Mouse (Mus musculus): ENCODE results near the gene B430305J03Rik. TPM values are rescaled to one million over a fixed set of nuclear protein-coding genes. Genes with fewer than 3 reads are reported as not detected.

Gene B430305J03Rik
- total RNA-seq, 1 experiment: 3.2 TPM

DNA sequence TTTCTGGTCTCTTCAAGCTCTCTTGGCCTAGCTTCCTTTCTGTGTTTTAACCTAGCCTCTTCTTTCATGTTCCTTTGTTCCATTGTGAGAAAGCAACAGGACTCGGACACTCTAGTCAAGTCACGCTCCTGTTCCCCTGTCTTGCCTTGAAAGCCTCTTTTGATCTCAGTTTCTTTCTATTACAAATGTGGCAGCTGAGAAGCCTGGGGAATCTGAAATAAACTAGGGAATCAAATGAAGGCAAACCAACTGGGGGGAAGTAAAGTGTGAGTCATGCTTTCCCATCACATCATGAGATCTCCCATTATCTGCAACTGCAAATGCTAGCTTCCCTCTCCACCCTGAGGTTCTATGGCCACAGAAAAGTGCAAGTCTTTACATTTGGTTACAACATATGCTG is 31.0 kb upstream of the B430305J03Rik start:
- H3K4me1 ChIP-seq (ENCODE audit: control insufficient read depth in 2 of 2, insufficient read depth in 2 of 2, low read length in 2 of 2, poor library complexity in 1 of 2): peaks cover 1 to 5% of the 10 kb centered on the region in 2 experiments; a peak in 2 of 4 replicates
- H3K4me3 ChIP-seq (ENCODE audit: insufficient read depth in 1 of 2, low read depth in 1 of 2, low read length in 2 of 2, poor library complexity in 1 of 2, severe bottlenecking in 1 of 2): no peak overlapping the region
- in situ Hi-C loops (cut with MboI; ENCODE audit: low sequenced_read_pairs in 2 of 2, unreplicated experiment in 2 of 2): no loop called here
- DNase-seq (ENCODE audit: low read depth, low spot score): no peak
- H3K36me3 ChIP-seq (ENCODE audit: control insufficient read depth, insufficient read depth, low read length, poor library complexity, severe bottlenecking): no peaks in the 10 kb centered on the region
- no peaks in the 10 kb centered on the region for H3K9me3 ChIP-seq (ENCODE audit: control insufficient read depth, insufficient read depth, low read depth, low read length)
- no peak overlapping the region for H3K9ac ChIP-seq (ENCODE audit: insufficient read depth, low read depth, low read length, poor library complexity, severe bottlenecking)
- no peak overlapping the region for H3K27ac ChIP-seq (ENCODE audit: insufficient read depth, low read depth, low read length, poor library complexity, severe bottlenecking)
- TF ChIP-seq ZNF384 (IDR thresholded peaks at IDR 0.05; ENCODE audit: low read depth, low read length) (no peak), ZC3H11A (IDR thresholded peaks at IDR 0.05; ENCODE audit: borderline replicate concordance, low read depth, low read length) (no peak), HCFC1 (IDR thresholded peaks at IDR 0.05; ENCODE audit: borderline replicate concordance, insufficient read depth, low read length) (no peak)

DNA sequence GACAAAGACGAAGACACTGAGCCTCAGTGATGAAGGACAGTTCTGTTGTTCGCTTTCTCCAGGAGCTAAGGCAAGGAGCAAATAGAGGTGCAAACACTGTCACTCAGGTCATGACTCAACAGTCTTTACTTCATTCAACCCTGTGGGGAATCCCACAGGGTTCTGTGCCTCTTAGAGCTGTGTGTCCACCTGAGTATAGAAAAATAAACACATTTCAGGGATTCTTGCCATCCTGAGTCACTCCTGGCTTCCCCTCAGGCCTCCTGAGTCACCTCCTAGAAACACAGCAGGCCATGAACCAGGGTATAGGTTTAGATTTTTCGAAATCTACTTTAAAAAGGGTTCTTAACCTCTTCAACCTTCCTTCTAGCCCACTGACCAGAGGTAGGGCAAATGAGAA is 29.6 kb upstream of the B430305J03Rik start:
- no peak overlapping the region for H3K27ac ChIP-seq (ENCODE audit: insufficient read depth, low read depth, low read length, poor library complexity, severe bottlenecking)
- DNase-seq (ENCODE audit: low read depth, low spot score): no peak
- peaks cover 1 to 5% of the 10 kb centered on the region in 2 experiments; a peak in 2 of 4 replicates for H3K4me1 ChIP-seq (ENCODE audit: control insufficient read depth in 2 of 2, insufficient read depth in 2 of 2, low read length in 2 of 2, poor library complexity in 1 of 2)
- H3K36me3 ChIP-seq (ENCODE audit: control insufficient read depth, insufficient read depth, low read length, poor library complexity, severe bottlenecking): no peaks in the 10 kb centered on the region
- no peak overlapping the region for H3K9ac ChIP-seq (ENCODE audit: insufficient read depth, low read depth, low read length, poor library complexity, severe bottlenecking)
- TF ChIP-seq ZNF384 (IDR thresholded peaks at IDR 0.05; ENCODE audit: low read depth, low read length) (no peak), HCFC1 (IDR thresholded peaks at IDR 0.05; ENCODE audit: borderline replicate concordance, insufficient read depth, low read length) (no peak), MAFK (IDR thresholded peaks at IDR 0.05; ENCODE audit: insufficient read depth, low read depth, low read length) (no peak), ZC3H11A (IDR thresholded peaks at IDR 0.05; ENCODE audit: borderline replicate concordance, low read depth, low read length) (no peak), CHD2 (IDR thresholded peaks at IDR 0.05; ENCODE audit: low read depth, low read length) (no peak)
- H3K9me3 ChIP-seq (ENCODE audit: control insufficient read depth, insufficient read depth, low read depth, low read length): no peaks in the 10 kb centered on the region
- H3K4me3 ChIP-seq (ENCODE audit: insufficient read depth in 1 of 2, low read depth in 1 of 2, low read length in 2 of 2, poor library complexity in 1 of 2, severe bottlenecking in 1 of 2): no peak overlapping the region
- in situ Hi-C loops (cut with MboI; ENCODE audit: low sequenced_read_pairs in 2 of 2, unreplicated experiment in 2 of 2): no loop called here

DNA sequence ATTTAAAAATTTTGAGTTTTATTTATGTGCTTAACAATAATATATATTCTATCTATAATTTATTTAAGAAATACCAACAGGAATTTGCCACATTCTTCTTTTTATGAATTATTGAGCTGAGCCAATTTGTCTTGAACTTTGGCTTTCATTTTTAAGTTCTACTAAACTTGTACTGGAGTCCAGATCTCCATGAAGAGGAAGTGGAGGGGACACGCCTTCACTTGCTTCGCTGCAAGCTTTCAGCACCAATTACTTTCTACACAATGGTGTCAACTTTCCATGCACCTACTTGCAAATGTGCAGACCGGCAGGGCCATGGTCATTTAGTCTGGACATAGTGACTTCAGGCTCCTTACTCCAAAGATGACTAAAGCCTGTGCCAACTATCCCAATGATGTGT is 27.8 kb upstream of the B430305J03Rik start:
- Histone ChIP-seq H3K9ac (ENCODE audit: insufficient read depth, low read depth, low read length, poor library complexity, severe bottlenecking) (no peak overlapping the region), H3K27ac (ENCODE audit: insufficient read depth, low read depth, low read length, poor library complexity, severe bottlenecking) (no peak overlapping the region), H3K4me1 (ENCODE audit: control insufficient read depth in 2 of 2, insufficient read depth in 2 of 2, low read length in 2 of 2, poor library complexity in 1 of 2) (peaks cover 1 to 5% of the 10 kb centered on the region in 2 experiments; a peak in 2 of 4 replicates), H3K9me3 (ENCODE audit: control insufficient read depth, insufficient read depth, low read depth, low read length) (no peaks in the 10 kb centered on the region), H3K4me3 (ENCODE audit: insufficient read depth in 1 of 2, low read depth in 1 of 2, low read length in 2 of 2, poor library complexity in 1 of 2, severe bottlenecking in 1 of 2) (no peak overlapping the region), H3K36me3 (ENCODE audit: control insufficient read depth, insufficient read depth, low read length, poor library complexity, severe bottlenecking) (no peaks in the 10 kb centered on the region)
- in situ Hi-C loops (cut with MboI; ENCODE audit: low sequenced_read_pairs in 2 of 2, unreplicated experiment in 2 of 2): no loop called here
- TF ChIP-seq MAFK (IDR thresholded peaks at IDR 0.05; ENCODE audit: insufficient read depth, low read depth, low read length): no peak
- DNase-seq (ENCODE audit: low read depth, low spot score): no peak

DNA sequence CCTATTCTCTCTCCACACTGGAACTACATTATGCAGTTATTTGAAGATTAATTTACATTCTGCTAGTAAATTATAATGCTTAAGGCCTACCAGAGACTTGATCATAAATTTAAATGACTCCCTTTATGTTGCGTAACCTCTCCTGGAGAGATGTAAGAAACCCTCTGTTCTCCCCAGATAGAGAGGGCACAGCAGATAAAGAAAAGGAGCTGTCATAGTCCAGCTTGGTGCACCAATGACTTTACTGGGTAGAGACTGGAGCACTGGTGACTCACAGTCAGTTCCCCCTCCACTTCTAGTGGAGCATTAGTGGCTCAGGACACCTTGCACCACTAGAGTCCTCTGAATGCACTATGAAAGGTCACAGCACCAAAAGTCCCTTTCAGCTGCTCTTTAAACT is 27.1 kb upstream of the B430305J03Rik start:
- peaks cover 1 to 5% of the 10 kb centered on the region in 2 experiments; a peak in 2 of 4 replicates for H3K4me1 ChIP-seq (ENCODE audit: control insufficient read depth in 2 of 2, insufficient read depth in 2 of 2, low read length in 2 of 2, poor library complexity in 1 of 2)
- no peaks in the 10 kb centered on the region for H3K36me3 ChIP-seq (ENCODE audit: control insufficient read depth, insufficient read depth, low read length, poor library complexity, severe bottlenecking)
- H3K27ac ChIP-seq (ENCODE audit: insufficient read depth, low read depth, low read length, poor library complexity, severe bottlenecking): no peak overlapping the region
- DNase-seq (ENCODE audit: low read depth, low spot score): no peak
- in situ Hi-C loops (cut with MboI; ENCODE audit: low sequenced_read_pairs in 2 of 2, unreplicated experiment in 2 of 2): no loop called here
- H3K4me3 ChIP-seq (ENCODE audit: insufficient read depth in 1 of 2, low read depth in 1 of 2, low read length in 2 of 2, poor library complexity in 1 of 2, severe bottlenecking in 1 of 2): no peak overlapping the region
- TF ChIP-seq ZC3H11A (IDR thresholded peaks at IDR 0.05; ENCODE audit: borderline replicate concordance, low read depth, low read length) (no peak), MAFK (IDR thresholded peaks at IDR 0.05; ENCODE audit: insufficient read depth, low read depth, low read length) (no peak), HCFC1 (IDR thresholded peaks at IDR 0.05; ENCODE audit: borderline replicate concordance, insufficient read depth, low read length) (no peak), CHD2 (IDR thresholded peaks at IDR 0.05; ENCODE audit: low read depth, low read length) (no peak), ZNF384 (IDR thresholded peaks at IDR 0.05; ENCODE audit: low read depth, low read length) (no peak)
- H3K9me3 ChIP-seq (ENCODE audit: control insufficient read depth, insufficient read depth, low read depth, low read length): no peaks in the 10 kb centered on the region
- no peak overlapping the region for H3K9ac ChIP-seq (ENCODE audit: insufficient read depth, low read depth, low read length, poor library complexity, severe bottlenecking)

DNA sequence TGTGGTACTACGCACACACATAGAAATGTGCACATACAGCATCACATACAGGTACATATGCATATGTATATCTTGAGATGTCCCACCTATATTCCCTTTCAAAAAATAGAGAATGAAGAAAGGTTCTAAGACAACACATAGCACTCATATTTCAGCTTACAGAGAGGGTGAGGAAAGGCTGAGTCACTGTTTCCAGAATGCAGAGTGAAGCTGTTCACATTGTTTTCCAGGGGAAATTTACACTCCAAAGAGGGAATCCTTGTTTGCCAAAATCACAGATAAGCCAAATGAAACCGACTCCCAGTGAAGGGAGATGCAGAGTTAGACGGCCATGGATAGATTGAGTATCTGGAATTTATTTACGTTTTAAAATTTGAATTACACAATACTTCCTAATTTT is 25.8 kb upstream of the B430305J03Rik start:
- Histone ChIP-seq H3K9me3 (ENCODE audit: control insufficient read depth, insufficient read depth, low read depth, low read length) (no peaks in the 10 kb centered on the region), H3K4me3 (ENCODE audit: insufficient read depth in 1 of 2, low read depth in 1 of 2, low read length in 2 of 2, poor library complexity in 1 of 2, severe bottlenecking in 1 of 2) (no peak overlapping the region), H3K4me1 (ENCODE audit: control insufficient read depth in 2 of 2, insufficient read depth in 2 of 2, low read length in 2 of 2, poor library complexity in 1 of 2) (peaks cover 1 to 5% of the 10 kb centered on the region in 2 experiments; a peak in 2 of 4 replicates), H3K36me3 (ENCODE audit: control insufficient read depth, insufficient read depth, low read length, poor library complexity, severe bottlenecking) (no peaks in the 10 kb centered on the region), H3K27ac (ENCODE audit: insufficient read depth, low read depth, low read length, poor library complexity, severe bottlenecking) (no peak overlapping the region), H3K9ac (ENCODE audit: insufficient read depth, low read depth, low read length, poor library complexity, severe bottlenecking) (no peak overlapping the region)
- TF ChIP-seq MAFK (IDR thresholded peaks at IDR 0.05; ENCODE audit: insufficient read depth, low read depth, low read length): 0 out of 2 replicates have a peak, but pooled peaks have one; percentile 44
- no peak for TF ChIP-seq HCFC1 (IDR thresholded peaks at IDR 0.05; ENCODE audit: borderline replicate concordance, insufficient read depth, low read length)
- in situ Hi-C loops (cut with MboI; ENCODE audit: low sequenced_read_pairs in 2 of 2, unreplicated experiment in 2 of 2): no loop called here
- DNase-seq (ENCODE audit: low read depth, low spot score): no peak

Measured in ES-E14 (cell line).